Mouse (Mus musculus) liver, embryonic 14.5 days (tissue): Measurements from ENCODE around the gene Abcg1. TPM values are rescaled to one million over a fixed set of nuclear protein-coding genes. Genes with fewer than 3 reads are reported as not detected.

Experiments used
- ATAC-seq: fragments of 200-750 bp; cut with Nextera tagmentation; 2 replicates; pipeline ENCODE4 v1.8.0; 2017; ENCODE audit warnings: moderate number of reproducible peaks, mild to moderate bottlenecking, moderate library complexity; ENCODE audit not compliant: insufficient read depth
- DNase-seq, 3 experiments: peaks; one replicate each; pipeline ENCODE4 v3.0.0-alpha.2; 2012 to 2013; ENCODE audit warnings: low read depth in 3 of 3, low spot score in 3 of 3
- H3K27ac ChIP-seq: fragments of 300-500 bp; sonication (generic); 2 replicates; pipeline ENCODE4 v1.5.1; 2014; ENCODE audit warnings: moderate library complexity, mild to moderate bottlenecking, control low read depth, inconsistent platforms
- H3K27me3 ChIP-seq: fragments of 300-500 bp; sonication (generic); 2 replicates; pipeline ENCODE4 v1.6.1; 2014; ENCODE audit warnings: mild to moderate bottlenecking, low read length, moderate library complexity; ENCODE audit not compliant: control insufficient read depth, insufficient read depth
- H3K36me3 ChIP-seq: fragments of 300-500 bp; sonication (generic); replicated peaks from 2 replicates; pipeline ENCODE4 v1.6.1; 2014; ENCODE audit warnings: low read depth; ENCODE audit not compliant: control insufficient read depth, insufficient read depth
- H3K4me1 ChIP-seq, 2 experiments: fragments of 200-500 bp in 1 of 2; fragments of 300-500 bp in 1 of 2; sonication (generic) in 1 of 2; replicated peaks; 2 replicates each; pipeline ENCODE4 v1.6.1; 2012 to 2014; ENCODE audit warnings: antibody characterized with exemption in 1 of 2, inconsistent platforms in 1 of 2, low read length in 1 of 2; ENCODE audit not compliant: control insufficient read depth in 2 of 2, insufficient read depth in 2 of 2
- H3K4me2 ChIP-seq: fragments of 300-500 bp; sonication (generic); 2 replicates; pipeline ENCODE4 v1.6.1; 2014; ENCODE audit warnings: low read depth, mild to moderate bottlenecking, control low read depth, moderate library complexity
- H3K4me3 ChIP-seq, 2 experiments: fragments of 200-500 bp in 1 of 2; fragments of 300-500 bp in 1 of 2; sonication (generic) in 1 of 2; 2 replicates each; pipeline ENCODE4 v1.5.1; 2012 to 2014; ENCODE audit warnings: low read depth in 2 of 2, low read length in 2 of 2, mild to moderate bottlenecking in 2 of 2, control low read depth in 1 of 2, inconsistent platforms in 1 of 2, moderate library complexity in 1 of 2; ENCODE audit not compliant: insufficient read depth in 1 of 2
- H3K9ac ChIP-seq: fragments of 300-500 bp; sonication (generic); replicated peaks from 2 replicates; pipeline ENCODE4 v1.6.1; 2014; ENCODE audit warnings: mild to moderate bottlenecking, control low read depth, moderate library complexity
- H3K9me3 ChIP-seq: fragments of 300-500 bp; sonication (generic); 2 replicates; pipeline ENCODE4 v1.6.1; 2016; ENCODE audit warnings: low read length, mixed read lengths; ENCODE audit not compliant: control insufficient read depth
- CTCF ChIP-seq: IDR thresholded peaks from 2 replicates; pipeline ENCODE4 v1.5.1; 2016; ENCODE audit warnings: antibody characterized with exemption, low read depth, control low read depth
- EP300 ChIP-seq: IDR thresholded peaks from 2 replicates; pipeline ENCODE4 v1.6.1; 2016; ENCODE audit warnings: antibody characterized with exemption, low read depth
- WGBS: fragments of 180-500 bp; shearing (Covaris S2); extraction: QIAGEN DNeasy Blood & Tissue Kit; methylation state at CpG from one replicate; pipeline ENCODE4 v1.1.7; 2014; ENCODE audit not compliant: insufficient replicate concordance; 5-methylcytosine and 5-hydroxymethylcytosine counted together
- polyA plus RNA-seq, 2 experiments: library from polyadenylated mRNA; depleted of rRNA in 1 of 2; stranded (reverse) in 1 of 2; unstranded in 1 of 2; fragments of >200 nt; fragmentation: Nextera tagmentation in 1 of 2; extraction: Ambion mirVana in 1 of 2; gene quantifications; 2 replicates each; pipeline versions ENCODE4 v1.2.1 to v1.2.3; 2012 to 2014

Abcg1 gene
- polyA plus RNA-seq, 2 experiments, result 1.6 to 6.1 TPM

DNA sequence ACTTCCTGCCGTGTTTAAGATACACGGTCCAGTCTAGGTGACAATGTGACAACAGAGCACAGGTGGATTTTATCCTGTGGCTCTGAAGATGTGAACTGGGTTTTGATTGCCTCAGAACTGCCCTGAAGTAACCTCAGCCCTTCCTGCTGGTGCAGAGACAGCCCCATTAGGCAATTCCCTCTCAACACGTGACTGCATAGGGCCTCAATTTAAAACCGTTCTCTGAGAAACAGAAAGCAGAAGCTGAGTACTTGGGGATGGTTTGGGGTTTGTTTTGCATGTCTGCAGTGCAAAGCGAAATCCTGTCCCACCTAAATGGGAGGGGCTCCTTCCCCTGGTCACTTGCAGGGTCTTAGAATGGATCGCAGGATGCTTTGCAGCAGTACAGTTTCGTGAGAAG is 17.8 kb upstream of the Abcg1 start:
- peak in 1 of 3 experiments; percentile 27 for DNase-seq
- no peaks in the 10 kb centered on the region for H3K27me3 ChIP-seq
- no peaks in the 10 kb centered on the region for H3K36me3 ChIP-seq
- no peak overlapping the region; the same call in 1 of the 2 replicates for H3K4me2 ChIP-seq
- no peak overlapping the region for H3K27ac ChIP-seq
- no peaks in the 10 kb centered on the region for H3K9me3 ChIP-seq
- no peak overlapping the region for H3K4me3 ChIP-seq
- H3K9ac ChIP-seq, result no peak overlapping the region
- H3K4me1 ChIP-seq, result peaks cover 5 to 17% of the 10 kb centered on the region in 2 experiments
- 15% methylated on average over 7 of the region's 7 CpGs for WGBS
- 0 out of 2 replicates have a peak, but pooled peaks have one; percentile 15 for ATAC-seq
- TF ChIP-seq CTCF (no peak), EP300 (no peak; the same call in 1 of the 2 replicates)

DNA sequence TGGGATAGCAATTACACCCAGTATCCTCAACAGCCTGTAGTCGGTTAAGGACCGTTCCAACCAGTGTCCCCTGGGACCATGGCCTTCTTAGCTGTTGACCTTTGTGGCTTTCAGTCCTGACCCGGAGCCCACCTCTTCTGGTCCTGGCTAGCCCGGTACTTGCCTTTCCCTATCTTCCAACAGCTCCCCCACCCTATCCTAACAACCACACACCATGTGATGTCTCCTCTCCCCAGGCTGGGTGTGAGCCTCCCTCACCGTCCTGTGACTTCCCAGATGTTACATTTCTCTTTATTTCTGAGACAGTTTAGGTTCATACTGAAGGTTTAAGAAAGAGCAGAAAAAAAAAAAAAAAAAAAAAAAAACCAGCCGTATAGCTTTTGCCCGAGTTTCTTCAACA is 17.1 kb upstream of the Abcg1 start:
- Histone ChIP-seq H3K4me3 (no peak overlapping the region), H3K36me3 (no peaks in the 10 kb centered on the region), H3K4me2 (no peak overlapping the region), H3K4me1 (peaks cover 0 to 12% of the 10 kb centered on the region in 2 experiments; a peak in 2 of 4 replicates), H3K27me3 (no peaks in the 10 kb centered on the region), H3K9me3 (no peaks in the 10 kb centered on the region), H3K9ac (no peak overlapping the region), H3K27ac (no peak overlapping the region)
- no peak for TF ChIP-seq CTCF
- no peak for TF ChIP-seq EP300
- WGBS, result 51% methylated on average over 7 of the region's 7 CpGs
- DNase-seq (no peak), ATAC-seq (no peak)

DNA sequence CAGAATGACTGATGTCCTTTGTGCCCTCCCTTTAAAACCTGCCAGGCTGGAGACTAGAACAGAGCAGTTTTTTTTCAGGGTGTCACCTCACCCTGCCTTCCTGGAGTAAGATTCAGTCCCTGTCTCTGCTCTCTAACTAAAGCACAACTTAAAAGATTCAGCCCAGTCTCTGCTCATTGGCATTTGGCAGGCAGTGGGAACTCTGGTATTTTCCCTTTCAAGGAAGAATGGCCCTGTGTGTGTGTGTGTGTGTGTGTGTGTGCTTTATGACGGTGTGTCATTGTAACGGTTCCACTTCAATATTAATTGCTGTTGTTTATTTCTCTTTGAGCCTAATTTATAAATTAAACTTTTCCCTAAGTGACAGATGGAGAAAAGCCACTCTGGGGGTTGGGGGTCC is 14.7 kb upstream of the Abcg1 start:
- Histone ChIP-seq H3K36me3 (no peaks in the 10 kb centered on the region), H3K4me2 (no peak overlapping the region), H3K4me1 (peaks cover 0 to 12% of the 10 kb centered on the region in 2 experiments; a peak in 2 of 4 replicates), H3K27ac (no peak overlapping the region), H3K4me3 (no peak overlapping the region), H3K9me3 (no peaks in the 10 kb centered on the region), H3K9ac (no peak overlapping the region), H3K27me3 (no peaks in the 10 kb centered on the region)
- TF ChIP-seq EP300 (no peak), CTCF (no peak)
- ATAC-seq (no peak), DNase-seq (no peak)
- WGBS, result 76% methylated on average over 2 of the region's 2 CpGs

GRCm38 (mm10) chr17:31057891-31058744 is 643 bp downstream of the Abcg1 start:
- TF ChIP-seq CTCF, result no peak
- TF ChIP-seq EP300, result no peak
- H3K27ac ChIP-seq, result no peak overlapping the region
- ATAC-seq, result 0 out of 2 replicates have a peak, but pooled peaks have one; percentile 27
- 2% methylated on average over 31 of the region's 31 CpGs for WGBS
- H3K4me3 ChIP-seq, result peak overlapping the region; percentile 47 to 48
- no peak for DNase-seq
- H3K4me1 ChIP-seq, result peaks cover 7 to 27% of the 10 kb centered on the region in 2 experiments
- H3K4me2 ChIP-seq, result peak overlapping the region; percentile 69
- H3K27me3 ChIP-seq, result peaks cover 34% of the 10 kb centered on the region
- H3K9ac ChIP-seq, result no peak overlapping the region
- no peaks in the 10 kb centered on the region for H3K9me3 ChIP-seq
- H3K36me3 ChIP-seq, result no peaks in the 10 kb centered on the region

- Histone ChIP-seq H3K4me2 (peak overlapping the region; percentile 69), H3K27ac (no peak overlapping the region), H3K4me1 (peaks cover 7 to 27% of the 10 kb centered on the region in 2 experiments), H3K4me3 (peak overlapping the region; percentile 47 to 48), H3K36me3 (no peaks in the 10 kb centered on the region), H3K27me3 (peaks cover 34% of the 10 kb centered on the region), H3K9me3 (no peaks in the 10 kb centered on the region), H3K9ac (no peak overlapping the region)
- TF ChIP-seq EP300 (no peak), CTCF (no peak)
- DNase-seq (no peak), ATAC-seq (no peak)
- WGBS, result under 1% methylated on average over 13 of the region's 13 CpGs
These were observed 1.2 kb downstream of the Abcg1 start for GRCm38 (mm10) chr17:31058745-31059085.
